Mouse (Mus musculus) gastrocnemius, postnatal 36 days (tissue): Measurements from ENCODE around the gene Ift122. TPM values are rescaled to one million over a fixed set of nuclear protein-coding genes. Genes with fewer than 3 reads are reported as not detected.
A peak's percentile ranks its signal among the peaks of the same experiment; 100 is the strongest.
"Not testable (repeated sequence)": the region's sequence is repeated elsewhere in the genome, so short reads cannot be mapped to it uniquely, and the experiment has no call there.

Experiments used
- DNase-seq, 2 experiments: peaks; one replicate each; pipeline ENCODE4 v3.0.0; 2022
- intact Hi-C: fragments of 180-260 bp; cut with DNase I; formaldehyde crosslinking; loops from one replicate; pipeline ENCODE4 v1.15.1; 2025
- total RNA-seq, 2 experiments: library from RNA; stranded (reverse); gene quantifications; 2 replicates each; pipeline ENCODE4 v1.2.3; 2021

The Ift122 gene
- total RNA-seq, 2 experiments from 2014 or later: 4.0 to 8.8 TPM

- no peak for DNase-seq
- intact Hi-C loops: no loop called here
These were observed 14.5 kb upstream of the Ift122 start for GRCm38 (mm10) chr6:115838745-115839144.

DNA sequence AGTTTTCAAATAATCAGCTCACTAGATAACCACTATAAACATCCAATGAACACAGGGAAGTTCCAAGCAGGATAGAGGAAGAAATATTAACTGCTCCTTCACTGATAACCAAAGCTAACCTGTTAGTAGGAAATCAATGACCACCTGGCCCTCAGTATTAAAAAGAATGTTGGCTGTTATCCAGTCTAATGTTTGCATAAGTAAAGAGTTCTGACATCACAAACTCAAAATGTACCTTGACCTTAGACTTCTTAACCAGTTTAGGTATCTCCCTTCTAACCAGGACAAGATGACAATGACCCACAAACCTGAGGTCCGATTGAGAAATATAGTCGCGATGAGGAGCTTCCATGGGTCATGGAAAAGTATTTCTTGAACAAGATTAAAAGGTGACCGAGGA is 8.3 kb upstream of the Ift122 start:
- intact Hi-C loops: loop anchor here (5.0 to 10.0 kb wide), 2 partner anchors 162 to 280 kb away; no protein-coding TSS in a partner anchor
- DNase-seq: no peak

DNA sequence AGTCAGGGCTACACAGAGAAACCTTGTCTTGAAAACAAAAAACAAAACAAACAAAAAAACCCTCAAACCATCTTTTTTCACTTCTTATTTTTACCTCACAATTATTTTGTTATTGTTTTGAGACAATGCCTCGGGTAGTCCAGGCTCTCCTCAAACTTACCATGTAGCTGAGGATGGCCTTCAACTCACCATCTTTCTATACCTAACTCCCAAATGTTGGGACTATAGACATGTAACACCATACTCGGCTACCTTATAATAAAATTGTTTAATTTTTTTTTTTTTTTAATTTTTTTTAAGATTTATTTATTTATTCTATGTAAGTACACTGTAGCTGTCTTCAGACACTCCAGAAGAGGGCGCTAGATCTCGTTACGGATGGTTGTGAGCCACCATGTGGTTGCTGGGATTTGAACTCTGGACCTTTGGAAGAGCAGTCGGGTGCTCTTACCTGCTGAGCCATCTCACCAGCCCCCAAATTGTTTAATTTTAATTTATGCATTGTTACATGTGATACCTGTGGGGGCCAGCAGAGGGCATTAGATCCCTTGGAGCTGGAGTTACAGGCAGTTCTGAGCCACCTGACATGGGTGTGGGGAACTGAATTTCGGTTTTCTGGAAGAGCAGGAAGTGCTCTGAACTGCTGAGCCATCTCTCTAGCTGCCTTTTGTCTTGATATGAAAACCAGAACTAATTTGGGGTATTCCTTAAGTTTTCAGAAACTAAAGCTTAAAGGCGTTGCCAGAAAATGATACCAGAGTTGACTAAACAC is 6.4 kb upstream of the Ift122 start:
- peak; percentile 33 to 35 for DNase-seq
- intact Hi-C loops: loop anchor here (5.0 to 10.0 kb wide), 2 partner anchors 160 to 278 kb away; no protein-coding TSS in a partner anchor

DNA sequence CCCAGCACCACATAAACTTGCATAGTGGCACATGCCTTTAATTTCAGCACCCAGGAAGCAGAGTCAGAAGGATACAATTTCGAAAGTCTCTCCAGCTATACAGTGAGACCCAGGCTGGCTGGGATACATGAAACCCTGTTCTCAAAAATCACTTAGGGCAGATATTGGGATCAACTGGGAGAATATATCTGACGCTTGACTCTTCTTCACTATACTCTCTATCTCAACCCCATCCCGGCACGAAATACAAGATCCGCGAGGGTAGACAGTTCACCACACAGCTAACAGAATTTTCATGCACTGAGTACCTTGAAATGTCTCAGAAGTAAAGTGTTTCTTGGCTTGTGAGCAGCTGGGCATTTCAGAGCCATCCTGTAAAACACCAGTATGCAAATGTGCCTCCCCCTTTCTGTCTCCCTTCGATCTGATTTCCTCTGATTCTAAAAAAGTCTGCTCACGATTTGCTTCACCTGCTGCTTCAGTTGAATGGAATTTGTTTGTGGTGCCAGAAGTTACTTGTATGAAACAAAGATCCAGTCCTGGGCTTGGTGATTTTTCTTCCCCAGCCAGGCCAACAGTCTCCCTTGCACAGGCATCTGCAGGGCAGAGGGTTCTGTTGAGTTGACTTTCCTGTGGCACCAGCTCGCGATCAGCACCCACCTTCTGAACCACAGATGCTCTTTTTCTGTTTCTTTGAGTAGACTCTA is 4.5 kb upstream of the Ift122 start:
- DNase-seq: no peak

DNA sequence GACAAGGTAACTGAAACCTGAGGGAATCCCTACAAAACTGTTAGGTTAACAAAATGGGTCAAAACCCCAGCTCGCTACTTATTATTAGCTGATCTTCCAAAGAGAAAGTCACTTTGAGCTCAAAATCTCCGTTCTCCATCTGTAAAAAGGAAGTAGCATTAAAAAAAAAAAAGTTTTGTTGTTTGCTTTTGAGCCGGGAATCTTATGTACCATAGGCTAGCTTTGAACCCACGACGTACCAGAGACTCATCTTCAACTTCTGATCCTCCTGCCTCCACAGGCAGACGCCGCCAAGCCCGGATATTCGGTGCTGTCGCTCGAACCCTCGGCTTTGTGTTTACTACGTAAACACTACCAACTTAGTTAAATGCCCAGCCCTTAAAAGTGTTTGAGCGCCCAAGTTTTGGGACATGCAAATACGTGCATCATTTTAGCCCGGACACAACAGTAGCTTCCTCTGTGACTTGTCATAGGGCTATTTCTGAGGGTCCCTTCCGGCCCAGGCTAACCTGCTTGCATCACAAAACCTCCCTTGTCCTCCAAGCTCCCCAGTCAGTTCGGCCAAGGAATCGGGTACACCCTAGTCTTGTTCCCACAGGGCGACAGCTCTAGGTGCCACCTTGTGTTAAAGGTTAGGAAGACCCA is 702 bp upstream of the Ift122 start:
- no peak for DNase-seq
- intact Hi-C loops: loop anchor here (5.0 kb wide), 1 partner anchor 45 kb away; no protein-coding TSS in a partner anchor

More for the DNA sequence above, 4.5 kb upstream of the Ift122 start:
- intact Hi-C loops: loop anchor here (5.0 to 10.0 kb wide), 2 partner anchors 159 to 276 kb away; no protein-coding TSS in a partner anchor

- DNase-seq: no peak
- intact Hi-C loops: loop anchor here (5.0 kb wide), 1 partner anchor 43 kb away; no protein-coding TSS in a partner anchor
These were observed 715 bp downstream of the Ift122 start for GRCm38 (mm10) chr6:115853985-115854384.

GRCm38 (mm10) chr6:115854432-115854831 is 1.2 kb downstream of the Ift122 start:
- intact Hi-C loops: loop anchor here (5.0 kb wide), 1 partner anchor 43 kb away; no protein-coding TSS in a partner anchor

DNA sequence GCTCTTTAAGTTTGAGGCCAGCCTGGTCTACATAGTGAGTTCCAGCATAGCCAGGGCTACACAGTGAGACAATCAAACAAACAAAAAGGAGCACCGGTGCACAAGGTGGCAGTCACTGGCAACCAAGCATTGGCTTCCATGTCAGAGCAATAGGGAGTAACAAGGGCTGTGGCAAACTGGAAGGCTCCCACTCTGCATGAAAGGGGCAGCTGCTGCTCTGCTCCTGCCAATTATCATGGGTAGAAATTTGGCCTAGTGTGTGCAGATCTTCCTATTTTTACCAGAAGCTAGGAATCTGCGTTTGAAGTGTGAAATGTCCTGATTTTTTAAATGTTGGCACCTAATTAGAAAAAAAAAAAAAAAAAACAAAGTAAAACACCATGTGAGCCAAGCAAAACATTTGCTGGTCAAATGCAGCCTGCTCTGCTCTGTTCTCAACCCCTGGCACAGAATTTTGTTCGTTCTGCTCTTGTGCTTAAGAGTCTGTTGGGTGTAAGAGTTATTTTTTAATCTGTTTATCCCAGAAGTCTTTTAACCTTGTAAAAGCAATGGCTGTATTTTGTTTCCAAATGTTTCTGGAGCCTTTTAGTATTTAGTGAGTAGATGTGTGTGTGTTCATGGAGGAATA is 2.6 kb downstream of the Ift122 start:
- no peak for DNase-seq
- intact Hi-C loops: no loop called here

More at GRCm38 (mm10) chr6:115854432-115854831, 1.2 kb downstream of the Ift122 start:
- DNase-seq: no peak

- no peak for DNase-seq
- intact Hi-C loops: no loop called here
These were observed 3.1 kb downstream of the Ift122 start for GRCm38 (mm10) chr6:115856361-115856745.

DNA sequence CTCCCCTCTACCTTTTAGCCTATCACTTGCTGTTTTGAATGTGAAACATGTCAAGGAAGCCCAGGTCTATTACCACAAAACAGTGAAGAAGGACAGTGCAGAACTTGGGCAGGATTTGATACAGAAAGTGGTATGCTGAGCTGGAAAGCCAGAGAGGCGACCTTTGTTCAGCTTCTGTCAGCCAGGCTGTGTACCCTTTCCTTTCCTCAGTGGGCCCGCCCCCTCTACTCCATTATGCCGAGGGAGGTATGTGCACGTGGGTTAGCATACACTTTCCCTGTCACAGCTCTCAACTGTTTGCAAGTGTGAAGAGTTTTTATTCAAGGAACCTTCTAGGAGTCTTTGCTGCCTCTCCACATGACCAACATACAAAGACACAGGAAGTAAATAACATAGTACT is 6.0 kb downstream of the Ift122 start:
- intact Hi-C loops: no loop called here
- no peak for DNase-seq

- DNase-seq: no peak
- intact Hi-C loops: no loop called here
These were observed 6.8 kb downstream of the Ift122 start for GRCm38 (mm10) chr6:115860027-115860556.

DNA sequence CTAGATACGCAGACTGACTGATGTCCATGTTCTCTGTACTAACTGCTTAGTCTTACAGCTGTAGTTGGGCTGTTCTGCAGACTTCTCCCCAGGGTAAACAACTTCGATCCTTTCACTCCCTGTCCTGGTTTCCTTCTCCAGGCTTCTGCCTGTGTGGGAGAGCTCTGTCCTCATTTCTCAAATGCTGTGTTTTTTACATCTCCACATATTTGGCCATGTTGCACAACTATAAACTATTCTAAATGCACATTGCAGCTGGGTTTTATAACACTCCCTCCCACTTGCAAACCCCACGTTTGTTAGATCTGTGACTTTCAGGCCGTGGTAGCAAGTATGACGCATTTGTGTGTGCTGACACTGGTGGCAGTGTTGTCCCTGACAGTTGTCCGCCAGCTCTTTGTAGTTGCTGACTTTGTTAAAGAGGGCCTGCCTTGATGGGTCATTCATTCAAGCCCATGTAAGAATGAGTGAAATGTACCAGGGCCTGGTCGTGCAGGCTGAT is 10.1 kb downstream of the Ift122 start:
- no peak for DNase-seq
- intact Hi-C loops: no loop called here

GRCm38 (mm10) chr6:115865246-115865645 is 12.0 kb downstream of the Ift122 start:
- DNase-seq: no peak
- intact Hi-C loops: no loop called here

DNA sequence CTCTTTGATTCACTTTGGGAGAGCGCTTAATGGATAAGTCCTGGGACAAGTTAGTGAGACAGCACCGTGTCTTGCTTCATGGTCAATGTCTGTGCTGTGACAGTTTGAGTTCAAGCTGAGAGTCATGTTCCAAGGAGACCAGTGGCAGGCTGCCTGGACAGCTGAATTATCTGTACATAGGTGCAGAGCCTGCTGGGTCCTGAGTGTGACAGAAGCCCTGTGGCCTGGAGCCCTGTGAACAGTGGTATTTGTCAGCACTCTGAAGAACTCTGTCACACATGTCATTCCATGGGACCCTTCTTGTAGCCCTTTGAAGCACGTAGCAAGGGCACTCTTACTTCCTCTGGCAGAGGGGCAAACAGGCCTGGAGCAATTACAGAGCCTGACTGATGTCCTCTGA is 13.9 kb downstream of the Ift122 start:
- DNase-seq, intact Hi-C loops: not testable (repeated sequence)

DNA sequence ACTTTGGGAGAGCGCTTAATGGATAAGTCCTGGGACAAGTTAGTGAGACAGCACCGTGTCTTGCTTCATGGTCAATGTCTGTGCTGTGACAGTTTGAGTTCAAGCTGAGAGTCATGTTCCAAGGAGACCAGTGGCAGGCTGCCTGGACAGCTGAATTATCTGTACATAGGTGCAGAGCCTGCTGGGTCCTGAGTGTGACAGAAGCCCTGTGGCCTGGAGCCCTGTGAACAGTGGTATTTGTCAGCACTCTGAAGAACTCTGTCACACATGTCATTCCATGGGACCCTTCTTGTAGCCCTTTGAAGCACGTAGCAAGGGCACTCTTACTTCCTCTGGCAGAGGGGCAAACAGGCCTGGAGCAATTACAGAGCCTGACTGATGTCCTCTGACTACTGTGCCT is 18.0 kb downstream of the Ift122 start:
- DNase-seq, intact Hi-C loops: not testable (repeated sequence)

DNA sequence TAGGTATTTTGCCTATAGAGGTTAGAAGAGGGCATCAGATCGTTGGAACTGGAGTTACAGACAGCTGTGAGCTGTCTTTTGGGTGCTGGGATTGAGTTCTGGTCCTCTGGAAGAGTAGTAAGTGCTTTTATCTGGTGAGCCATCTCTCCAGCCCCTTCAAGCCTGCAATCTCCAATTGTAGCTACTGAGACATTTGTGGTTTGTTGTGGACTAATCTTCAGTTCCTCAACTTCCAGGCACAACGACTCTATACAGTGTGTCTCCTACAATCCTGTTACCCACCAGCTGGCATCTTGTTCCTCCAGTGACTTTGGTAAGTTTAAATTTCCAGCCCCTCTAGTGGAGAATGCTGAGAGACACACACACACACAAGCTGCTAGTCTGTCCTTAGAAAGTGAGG is 24.0 kb downstream of the Ift122 start:
- DNase-seq: no peak
- intact Hi-C loops: no loop called here

DNA sequence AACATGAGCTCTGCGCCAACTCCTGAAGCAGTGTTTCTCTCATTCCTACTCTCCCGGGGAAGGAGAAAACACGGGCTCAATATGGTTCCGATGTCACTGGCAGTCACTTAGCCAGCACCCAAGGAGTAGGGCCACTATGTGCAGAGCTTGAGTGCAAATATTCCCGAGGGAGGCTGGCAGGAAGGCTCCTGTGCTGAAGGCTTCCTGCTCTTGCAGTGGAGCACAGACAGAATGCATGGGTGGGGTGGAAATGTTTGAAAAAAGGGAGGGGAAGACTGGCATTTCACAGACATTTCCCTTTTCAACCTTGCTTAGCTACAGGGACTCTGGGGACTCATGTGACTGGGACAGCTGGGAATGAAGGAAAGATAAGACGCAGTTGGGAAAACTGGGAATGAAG is 25.4 kb downstream of the Ift122 start:
- intact Hi-C loops: no loop called here
- DNase-seq: no peak

DNA sequence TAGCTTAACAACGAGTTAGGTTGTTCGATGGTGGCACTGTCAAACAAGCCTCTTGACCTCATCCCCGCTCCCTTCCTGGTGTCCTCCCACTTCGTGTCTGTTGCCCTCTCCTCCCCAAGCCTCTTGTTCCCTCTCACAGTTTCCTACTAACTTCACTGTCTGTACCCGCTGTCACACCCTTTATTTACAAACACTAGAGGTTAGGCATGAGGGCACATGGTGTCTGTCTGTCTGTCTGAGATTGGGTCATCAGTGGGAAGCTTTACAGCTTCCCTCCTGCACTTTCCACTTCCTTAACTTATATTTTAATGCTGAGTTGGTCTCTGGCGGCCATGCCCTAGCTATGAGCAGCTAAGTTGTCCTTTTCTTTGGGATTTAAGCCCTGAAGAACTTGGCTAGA is 26.5 kb downstream of the Ift122 start:
- intact Hi-C loops: no loop called here
- DNase-seq: no peak

- no peak for DNase-seq
These were observed 27.5 kb downstream of the Ift122 start for GRCm38 (mm10) chr6:115880751-115881150.

GRCm38 (mm10) chr6:115884018-115884417 is 30.7 kb downstream of the Ift122 start:
- no peak for DNase-seq
- intact Hi-C loops: no loop called here

More at GRCm38 (mm10) chr6:115880751-115881150, 27.5 kb downstream of the Ift122 start:
- intact Hi-C loops: no loop called here
